Mouse (Mus musculus): ENCODE data around the gene Ppp4r3a. TPM values are rescaled to one million over a fixed set of nuclear protein-coding genes. Genes with fewer than 3 reads are reported as not detected.

The Ppp4r3a gene
- total and polyA plus RNA-seq, 2 experiments from 2014 or later: 16.4 to 36.1 TPM

DNA sequence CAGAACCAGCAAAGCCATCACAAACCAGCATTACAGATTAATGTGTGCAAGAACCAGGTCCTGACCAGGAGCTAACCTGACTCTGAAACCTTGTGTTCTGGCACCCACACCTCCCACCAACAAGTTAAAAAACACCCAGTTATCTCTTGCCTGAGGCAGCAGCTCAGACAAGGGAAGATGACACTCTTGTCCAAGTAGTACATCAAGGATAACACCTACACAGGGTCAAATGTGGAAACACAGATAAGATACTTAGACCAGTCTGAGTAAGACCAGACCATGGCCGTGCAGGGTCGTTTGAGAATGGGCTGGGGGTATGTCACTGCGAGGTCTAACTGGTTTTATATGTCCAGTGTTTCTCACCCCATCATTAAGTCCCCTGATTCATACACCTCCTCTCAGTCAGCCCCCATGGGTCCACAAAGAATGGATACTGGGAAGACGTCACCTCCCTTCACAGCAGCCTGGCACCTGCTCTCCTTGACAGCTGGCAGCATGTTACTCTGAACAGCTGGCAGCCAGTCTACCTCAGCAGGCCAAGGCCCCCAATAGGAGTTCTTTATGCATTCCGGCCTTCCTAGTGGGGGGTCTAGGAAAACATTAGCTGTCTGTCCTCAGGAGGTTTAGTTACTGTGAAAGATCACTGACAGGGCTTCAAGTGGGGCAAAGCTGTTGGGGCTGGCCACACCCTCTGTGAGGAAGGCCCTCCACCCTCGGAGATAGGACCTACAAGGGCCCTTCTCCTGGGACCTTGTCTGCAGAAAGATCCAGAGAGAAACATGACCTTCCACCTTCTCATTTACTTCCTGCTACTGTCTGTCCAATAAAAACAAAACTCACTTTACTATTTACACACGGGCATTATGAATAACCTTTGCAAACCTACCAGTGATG is 84.2 kb downstream of the Ppp4r3a start:
- no peak overlapping the region for H3K27ac ChIP-seq (ENCODE audit: low read depth, low read length)

GRCm38 (mm10) chr12:100998564-100998962 is 84.9 kb downstream of the Ppp4r3a start:
- Histone ChIP-seq H3K27me3 (ENCODE audit: insufficient read depth, low read length) (no peaks in the 10 kb centered on the region), H3K4me1 (ENCODE audit: insufficient read depth, low read length) (peaks cover 11% of the 10 kb centered on the region; the same call in 1 of the 2 replicates), H3K27ac (ENCODE audit: low read depth, low read length) (no peak overlapping the region), H3K4me2 (ENCODE audit: low read depth, low read length, poor library complexity, severe bottlenecking) (no peak overlapping the region), H3K4me3 (ENCODE audit: low read depth, low read length) (no peak overlapping the region), H3K9ac (replicated peaks; ENCODE audit: low read length, poor library complexity, severe bottlenecking) (no peak overlapping the region), H3K36me3 (ENCODE audit: insufficient read depth, low read length) (no peaks in the 10 kb centered on the region), H3K9me3 (ENCODE audit: low read length) (no peaks in the 10 kb centered on the region)
- no peak for ATAC-seq (ENCODE audit: low FRiP score)
- TF ChIP-seq CTCF (IDR thresholded peaks at IDR 0.05): no peak
- no peak for DNase-seq (ENCODE audit: low spot score)
- 53% methylated on average over 8 of the region's 8 CpGs for WGBS

More for the DNA sequence above, 84.2 kb downstream of the Ppp4r3a start:
- Histone ChIP-seq H3K4me3 (ENCODE audit: low read depth, low read length) (no peak overlapping the region), H3K36me3 (ENCODE audit: insufficient read depth, low read length) (no peaks in the 10 kb centered on the region), H3K9me3 (ENCODE audit: low read length) (no peaks in the 10 kb centered on the region), H3K4me2 (ENCODE audit: low read depth, low read length, poor library complexity, severe bottlenecking) (no peak overlapping the region), H3K4me1 (ENCODE audit: insufficient read depth, low read length) (peaks cover 11% of the 10 kb centered on the region; the same call in 1 of the 2 replicates), H3K9ac (replicated peaks; ENCODE audit: low read length, poor library complexity, severe bottlenecking) (no peak overlapping the region), H3K27me3 (ENCODE audit: insufficient read depth, low read length) (no peaks in the 10 kb centered on the region)
- no peak for ATAC-seq (ENCODE audit: low FRiP score)
- no peak for TF ChIP-seq CTCF (IDR thresholded peaks at IDR 0.05)
- 45% methylated on average over 7 of the region's 7 CpGs for WGBS
- DNase-seq (ENCODE audit: low spot score): no peak

- Histone ChIP-seq H3K4me1 (ENCODE audit: insufficient read depth, low read length) (peaks cover 11% of the 10 kb centered on the region; the same call in 1 of the 2 replicates), H3K9me3 (ENCODE audit: low read length) (no peaks in the 10 kb centered on the region), H3K4me3 (ENCODE audit: low read depth, low read length) (no peak overlapping the region), H3K36me3 (ENCODE audit: insufficient read depth, low read length) (no peaks in the 10 kb centered on the region), H3K4me2 (ENCODE audit: low read depth, low read length, poor library complexity, severe bottlenecking) (no peak overlapping the region), H3K27me3 (ENCODE audit: insufficient read depth, low read length) (no peaks in the 10 kb centered on the region), H3K27ac (ENCODE audit: low read depth, low read length) (no peak overlapping the region), H3K9ac (replicated peaks; ENCODE audit: low read length, poor library complexity, severe bottlenecking) (no peak overlapping the region)
- WGBS: 18% methylated on average over 10 of the region's 10 CpGs
- ATAC-seq (ENCODE audit: low FRiP score) (no peak), DNase-seq (ENCODE audit: low spot score) (no peak)
- no peak for TF ChIP-seq CTCF (IDR thresholded peaks at IDR 0.05)
These were observed 85.5 kb downstream of the Ppp4r3a start for GRCm38 (mm10) chr12:100997830-100998563.

GRCm38 (mm10) chr12:100996378-100996898 is 87.1 kb downstream of the Ppp4r3a start:
- peak; percentile 13; the same call in 1 of the 2 replicates for ATAC-seq (ENCODE audit: low FRiP score)
- no peaks in the 10 kb centered on the region for H3K36me3 ChIP-seq (ENCODE audit: insufficient read depth, low read length)
- DNase-seq (ENCODE audit: low spot score): no peak
- H3K27ac ChIP-seq (ENCODE audit: low read depth, low read length): no peak overlapping the region
- H3K9ac ChIP-seq (replicated peaks; ENCODE audit: low read length, poor library complexity, severe bottlenecking): no peak overlapping the region
- peaks cover 11% of the 10 kb centered on the region; the same call in 1 of the 2 replicates for H3K4me1 ChIP-seq (ENCODE audit: insufficient read depth, low read length)
- no peaks in the 10 kb centered on the region for H3K27me3 ChIP-seq (ENCODE audit: insufficient read depth, low read length)
- WGBS: 27% methylated on average over 5 of the region's 5 CpGs
- no peak overlapping the region for H3K4me3 ChIP-seq (ENCODE audit: low read depth, low read length)
- no peak overlapping the region for H3K4me2 ChIP-seq (ENCODE audit: low read depth, low read length, poor library complexity, severe bottlenecking)
- no peaks in the 10 kb centered on the region for H3K9me3 ChIP-seq (ENCODE audit: low read length)
- TF ChIP-seq CTCF (IDR thresholded peaks at IDR 0.05): no peak

DNA sequence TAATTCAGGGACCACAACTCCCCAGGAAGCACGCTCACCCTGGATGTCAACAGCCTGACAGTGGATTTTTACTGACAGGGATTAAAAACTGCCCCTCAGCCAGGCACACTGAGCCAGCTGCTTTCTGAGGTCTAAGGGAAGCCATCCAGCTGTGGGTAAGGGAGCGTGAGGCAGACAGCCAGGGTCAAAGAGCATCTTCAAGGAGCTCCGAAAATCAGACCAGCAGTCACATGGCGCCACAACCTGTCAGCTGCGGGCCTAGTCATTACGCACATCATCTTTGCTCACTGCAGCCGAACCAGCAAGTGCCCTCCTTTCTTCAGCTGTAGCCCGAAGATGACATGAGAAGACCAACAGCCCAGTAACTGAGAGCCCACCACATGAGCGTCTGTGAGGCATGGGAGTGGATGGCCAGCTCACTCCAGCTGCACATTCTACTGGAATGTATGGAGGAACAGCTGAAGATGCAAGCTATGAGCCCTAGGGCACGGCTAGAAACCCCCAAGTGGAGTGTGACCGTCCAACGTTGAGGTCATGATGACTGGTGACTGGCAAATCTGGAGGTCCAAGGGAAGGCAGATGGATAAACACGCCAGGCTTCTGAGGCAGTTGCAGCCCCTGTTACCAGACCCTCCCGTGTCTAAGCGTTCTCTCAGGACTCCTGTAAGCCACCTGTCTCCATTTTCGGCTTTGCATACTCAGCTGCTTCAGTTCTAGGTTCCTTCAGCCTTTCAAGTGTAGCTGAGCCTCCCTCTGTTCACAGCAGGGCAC is 87.7 kb downstream of the Ppp4r3a start:
- H3K36me3 ChIP-seq (ENCODE audit: insufficient read depth, low read length): no peaks in the 10 kb centered on the region
- H3K4me3 ChIP-seq (ENCODE audit: low read depth, low read length): no peak overlapping the region
- ATAC-seq (ENCODE audit: low FRiP score) (0 out of 2 replicates have a peak, but pooled peaks have one; percentile 16), DNase-seq (ENCODE audit: low spot score) (no peak)
- no peak overlapping the region for H3K27ac ChIP-seq (ENCODE audit: low read depth, low read length)
- H3K9me3 ChIP-seq (ENCODE audit: low read length): no peaks in the 10 kb centered on the region
- H3K27me3 ChIP-seq (ENCODE audit: insufficient read depth, low read length): no peaks in the 10 kb centered on the region
- no peak for TF ChIP-seq CTCF (IDR thresholded peaks at IDR 0.05)
- H3K4me1 ChIP-seq (ENCODE audit: insufficient read depth, low read length): peaks cover 11% of the 10 kb centered on the region; the same call in 1 of the 2 replicates
- no peak overlapping the region for H3K9ac ChIP-seq (replicated peaks; ENCODE audit: low read length, poor library complexity, severe bottlenecking)
- WGBS: 29% methylated on average over 16 of the region's 16 CpGs
- no peak overlapping the region for H3K4me2 ChIP-seq (ENCODE audit: low read depth, low read length, poor library complexity, severe bottlenecking)
